Mouse (Mus musculus): ENCODE measurements around the gene Zfp668. TPM values are rescaled to one million over a fixed set of nuclear protein-coding genes. Genes with fewer than 3 reads are reported as not detected.

Zfp668 gene
- polyA plus RNA-seq, 1 experiment, result 13.9 TPM

DNA sequence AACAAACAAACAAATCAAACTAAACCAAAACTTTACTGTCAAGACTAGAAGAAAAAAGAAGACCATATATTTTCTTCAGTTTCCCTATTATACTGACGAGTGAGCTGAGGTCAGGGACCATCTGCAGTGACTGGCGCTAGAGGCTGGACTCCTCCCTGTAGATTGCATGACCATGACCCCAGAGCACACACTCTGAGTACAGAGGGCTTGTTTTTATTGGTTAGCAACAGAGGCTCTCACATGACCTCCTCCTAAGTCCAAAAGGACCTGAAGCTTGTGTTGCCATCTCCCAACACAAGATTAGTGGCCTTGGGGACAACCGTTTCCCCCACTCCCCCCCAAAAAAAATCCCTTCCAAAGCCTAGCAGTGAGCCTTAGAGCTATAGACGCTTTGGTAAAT is 62.8 kb downstream of the Zfp668 start:
- DNase-seq (ENCODE audit: extremely low spot score in 1 of 2, low spot score in 1 of 2), result no peak

Other genes with a start within 250 kb of the Zfp668 start
- 23.3 and 25.7 TPM in 2 replicates for gene Bcl7c, start 167.9 kb downstream of the Zfp668 start, polyA plus RNA-seq (2012; rRNA removed)
- 6.0 and 6.4 TPM in 2 replicates for gene Ctf1, start 164.1 kb downstream of the Zfp668 start, polyA plus RNA-seq (2012; rRNA removed)
- gene Ctf2, start 144.7 kb downstream of the Zfp668 start, polyA plus RNA-seq (2012; rRNA removed), result not detected in 2 replicates
- 58.3 and 62.6 TPM in 2 replicates for gene Fbxl19, start 132.3 kb downstream of the Zfp668 start, polyA plus RNA-seq (2012; rRNA removed)
- gene Orai3, start 107.0 kb downstream of the Zfp668 start, polyA plus RNA-seq (2012; rRNA removed), result 19.9 and 20.6 TPM in 2 replicates
- gene Setd1a, start 100.2 kb downstream of the Zfp668 start, polyA plus RNA-seq (2012; rRNA removed), result 20.2 and 21.8 TPM in 2 replicates
- 0.06 TPM in 1 of 2 replicates, not detected in the other for gene Gm49388, start 91.2 kb downstream of the Zfp668 start, polyA plus RNA-seq (2012; rRNA removed)
- gene Hsd3b7, start 76.2 kb downstream of the Zfp668 start, polyA plus RNA-seq (2012; rRNA removed), result 15.7 and 17.3 TPM in 2 replicates
- gene Stx4a, start 52.5 kb downstream of the Zfp668 start, polyA plus RNA-seq (2012; rRNA removed), result 121 and 127 TPM in 2 replicates
- 374 and 443 TPM in 2 replicates for gene Stx1b, start 52.3 kb downstream of the Zfp668 start, polyA plus RNA-seq (2012; rRNA removed)
- 16.0 TPM in 2 replicates for gene Zfp646, start 607 bp downstream of the Zfp668 start, polyA plus RNA-seq (2012; rRNA removed)
- 4.7 and 5.2 TPM in 2 replicates for gene Prss53, start 14.1 kb upstream of the Zfp668 start, polyA plus RNA-seq (2012; rRNA removed)
- not detected in 2 replicates for gene Gm21974, start 18.6 kb upstream of the Zfp668 start, polyA plus RNA-seq (2012; rRNA removed)
- 54.6 and 68.7 TPM in 2 replicates for gene Vkorc1, start 18.8 kb upstream of the Zfp668 start, polyA plus RNA-seq (2012; rRNA removed)
- gene Bckdk, start 27.3 kb upstream of the Zfp668 start, polyA plus RNA-seq (2012; rRNA removed), result 50.4 and 51.0 TPM in 2 replicates
- 37.3 and 39.1 TPM in 2 replicates for gene Kat8, start 35.7 kb upstream of the Zfp668 start, polyA plus RNA-seq (2012; rRNA removed)
- 0.36 and 0.86 TPM in 2 replicates for gene Prss8, start 53.3 kb upstream of the Zfp668 start, polyA plus RNA-seq (2012; rRNA removed)
- 14.0 and 15.0 TPM in 2 replicates for gene Prss36, start 69.9 kb upstream of the Zfp668 start, polyA plus RNA-seq (2012; rRNA removed)
- 446 and 481 TPM in 2 replicates for gene Fus, start 90.6 kb upstream of the Zfp668 start, polyA plus RNA-seq (2012; rRNA removed)
- 7.5 and 10.1 TPM in 2 replicates for gene Pycard, start 117.0 kb upstream of the Zfp668 start, polyA plus RNA-seq (2012; rRNA removed)
- gene Trim72, start 127.1 kb upstream of the Zfp668 start, polyA plus RNA-seq (2012; rRNA removed), result 2.5 and 2.8 TPM in 2 replicates
- gene Itgam, start 185.8 kb upstream of the Zfp668 start, polyA plus RNA-seq (2012; rRNA removed), result 9.4 and 14.6 TPM in 2 replicates
- 0.02 TPM in 1 of 2 replicates, not detected in the other for gene Gm49368, start 185.9 kb upstream of the Zfp668 start, polyA plus RNA-seq (2012; rRNA removed)